Mouse (Mus musculus) hindbrain, embryonic 11.5 days (tissue): ENCODE results near the gene Sgf29. TPM values are rescaled to one million over a fixed set of nuclear protein-coding genes. Genes with fewer than 3 reads are reported as not detected.
"Not testable (repeated sequence)": the region's sequence is repeated elsewhere in the genome, so short reads cannot be mapped to it uniquely, and the experiment has no call there.

ENCODE experiments used
- ATAC-seq: fragments of 200-750 bp; cut with Nextera tagmentation; 2 replicates; pipeline ENCODE4 v1.8.0; 2017; ENCODE audit warnings: mild to moderate bottlenecking, moderate TSS enrichment, moderate library complexity; ENCODE audit not compliant: low FRiP score
- DNase-seq: peaks from one replicate; pipeline ENCODE4 v3.0.0-alpha.2; 2015; ENCODE audit warnings: low spot score
- H3K27ac ChIP-seq: fragments of 300-500 bp; sonication (generic); 2 replicates; pipeline ENCODE4 v1.5.1; 2014; ENCODE audit warnings: mild to moderate bottlenecking, low read depth, low read length
- H3K27me3 ChIP-seq: fragments of 300-500 bp; sonication (generic); 2 replicates; pipeline ENCODE4 v1.6.1; 2014; ENCODE audit warnings: mild to moderate bottlenecking, low read length, moderate library complexity, mixed read lengths; ENCODE audit not compliant: control insufficient read depth, insufficient read depth
- H3K36me3 ChIP-seq: fragments of 300-500 bp; sonication (generic); 2 replicates; pipeline ENCODE4 v1.6.1; 2014; ENCODE audit warnings: mild to moderate bottlenecking, low read length, moderate library complexity, mixed read lengths; ENCODE audit not compliant: control insufficient read depth, insufficient read depth
- H3K4me1 ChIP-seq: fragments of 300-500 bp; sonication (generic); replicated peaks from 2 replicates; pipeline ENCODE4 v1.6.1; 2014; ENCODE audit warnings: low read length, mixed read lengths; ENCODE audit not compliant: control insufficient read depth, insufficient read depth
- H3K4me2 ChIP-seq: fragments of 300-500 bp; sonication (generic); replicated peaks from 2 replicates; pipeline ENCODE4 v1.6.1; 2014; ENCODE audit warnings: mild to moderate bottlenecking, low read depth, low read length
- H3K4me3 ChIP-seq: fragments of 300-500 bp; sonication (generic); 2 replicates; pipeline ENCODE4 v1.5.1; 2014; ENCODE audit warnings: low read depth, low read length
- H3K9ac ChIP-seq: fragments of 300-500 bp; sonication (generic); 2 replicates; pipeline ENCODE4 v1.6.1; 2014; ENCODE audit warnings: low read depth, low read length
- H3K9me3 ChIP-seq: fragments of 300-500 bp; sonication (generic); 2 replicates; pipeline ENCODE4 v1.6.1; 2016; ENCODE audit warnings: low read length; ENCODE audit not compliant: control insufficient read depth
- WGBS: fragments of 180-500 bp; shearing (Covaris S2); extraction: QIAGEN DNeasy Blood & Tissue Kit; methylation state at CpG from one replicate; pipeline ENCODE4 v1.1.7; 2014; 5-methylcytosine and 5-hydroxymethylcytosine counted together
- polyA plus RNA-seq: library from polyadenylated mRNA; unstranded; fragments of >200 nt; fragmentation: Nextera tagmentation; extraction: Ambion mirVana; gene quantifications from 2 replicates; pipeline ENCODE4 v1.2.1, GENCODE M21; 2014

Gene Sgf29
- polyA plus RNA-seq, 1 experiment from 2014 or later: 49.3 TPM

DNA sequence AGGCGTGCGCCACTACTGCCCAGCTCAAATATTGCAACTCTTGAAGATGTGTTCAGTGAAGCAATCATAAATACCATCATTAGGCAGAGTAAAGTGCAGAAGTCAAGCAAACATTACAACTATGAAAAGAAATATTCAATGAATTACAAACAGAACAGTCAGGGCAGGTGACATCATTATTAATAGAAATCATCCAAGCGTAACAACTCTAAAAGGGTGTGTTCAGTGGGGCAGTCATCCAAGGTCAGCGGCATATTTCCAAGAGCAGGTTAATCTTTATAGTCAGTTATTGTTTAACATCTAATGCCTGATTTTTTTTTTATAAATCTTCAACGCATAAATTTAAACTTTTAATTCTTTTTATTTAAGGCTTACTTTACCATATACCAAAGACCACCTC lies 32.1 kb downstream of the Sgf29 start:
- no peaks in the 10 kb centered on the region for H3K27me3 ChIP-seq
- H3K4me3 ChIP-seq: no peak overlapping the region
- no peaks in the 10 kb centered on the region for H3K4me1 ChIP-seq
- H3K4me2 ChIP-seq: no peak overlapping the region
- 98% methylated on average over 5 of the region's 5 CpGs for WGBS
- no peak overlapping the region for H3K9ac ChIP-seq
- no peaks in the 10 kb centered on the region for H3K9me3 ChIP-seq
- DNase-seq (no peak), ATAC-seq (no peak)
- H3K27ac ChIP-seq: no peak overlapping the region
- no peaks in the 10 kb centered on the region for H3K36me3 ChIP-seq

DNA sequence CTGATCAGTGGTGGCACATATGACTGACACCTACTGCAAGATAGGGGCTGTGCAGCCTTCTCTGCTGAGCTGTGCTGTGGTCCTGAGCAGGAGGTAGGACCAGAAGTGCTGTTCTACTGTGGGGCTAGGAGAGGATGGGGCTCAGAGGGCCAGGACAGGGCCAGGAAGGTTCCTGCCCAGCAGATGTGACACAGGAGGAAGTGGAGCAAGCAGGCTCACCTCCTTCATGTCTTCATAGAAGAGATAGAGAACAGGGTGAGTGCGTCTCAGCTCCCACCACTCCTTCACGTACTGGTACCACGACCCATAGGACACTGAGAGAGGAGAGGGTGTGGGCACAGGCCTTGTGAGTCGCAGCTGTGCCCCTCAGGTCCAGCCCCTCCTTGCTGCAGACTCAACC lies 39.0 kb downstream of the Sgf29 start:
- H3K9ac ChIP-seq, H3K4me3 ChIP-seq, H3K36me3 ChIP-seq, ATAC-seq, DNase-seq, H3K4me2 ChIP-seq, H3K27ac ChIP-seq, H3K4me1 ChIP-seq, H3K9me3 ChIP-seq, H3K27me3 ChIP-seq: not testable (repeated sequence)
- WGBS: 79% methylated on average over 3 of the region's 4 CpGs

DNA sequence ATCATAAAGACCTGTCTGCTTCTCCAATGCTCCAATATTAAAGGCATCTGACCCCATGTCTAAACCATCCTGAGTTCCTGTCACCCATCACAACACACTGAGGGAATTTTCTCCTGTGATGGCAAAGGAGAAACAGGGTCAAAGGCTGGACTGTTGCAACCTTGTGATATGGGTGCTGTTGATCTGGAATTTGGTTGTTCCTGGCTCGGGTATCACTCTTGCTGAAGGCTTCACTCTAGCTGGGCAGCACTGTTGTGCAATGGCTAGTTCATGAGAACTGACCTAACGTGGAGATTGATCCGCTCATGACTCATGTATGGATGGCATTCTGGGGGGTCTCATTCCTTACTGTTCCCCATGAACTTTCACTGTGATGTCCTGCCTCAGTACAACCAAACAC lies 39.9 kb downstream of the Sgf29 start:
- Histone ChIP-seq H3K27ac (no peak overlapping the region), H3K4me2 (no peak overlapping the region), H3K36me3 (peaks cover 5% of the 10 kb centered on the region; the same call in 1 of the 2 replicates), H3K4me3 (no peak overlapping the region), H3K27me3 (no peaks in the 10 kb centered on the region), H3K9ac (no peak overlapping the region), H3K9me3 (no peaks in the 10 kb centered on the region), H3K4me1 (no peaks in the 10 kb centered on the region)
- 91% methylated on average over 3 of the region's 3 CpGs for whole genome bisulfite sequencing
- ATAC-seq: no peak
- no peak for DNase-seq

DNA sequence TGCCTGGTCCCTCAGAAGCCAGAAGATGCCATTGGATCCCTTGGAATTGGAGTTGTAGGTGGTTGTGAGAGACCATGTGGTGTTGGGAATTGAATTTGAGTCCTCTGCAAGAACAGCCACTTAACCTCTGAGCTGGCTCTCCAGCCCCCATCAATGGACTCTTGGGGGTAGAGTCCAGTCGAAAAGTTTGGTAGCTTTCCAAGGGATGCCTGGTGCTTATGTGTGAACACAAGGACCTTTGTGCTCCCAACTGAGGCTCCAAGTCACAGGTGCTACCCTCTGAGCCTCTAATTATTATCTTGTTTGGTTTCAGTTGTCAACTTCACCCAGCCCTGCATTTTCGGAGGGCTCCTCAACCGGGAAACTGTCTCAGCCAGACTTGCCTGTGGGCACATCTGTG lies 41.6 kb downstream of the Sgf29 start:
- no peak overlapping the region for H3K9ac ChIP-seq
- no peaks in the 10 kb centered on the region for H3K9me3 ChIP-seq
- no peak for ATAC-seq
- no peak overlapping the region for H3K4me2 ChIP-seq
- 92% methylated on average over 3 of the region's 3 CpGs for WGBS
- H3K27me3 ChIP-seq: no peaks in the 10 kb centered on the region
- H3K27ac ChIP-seq: no peak overlapping the region
- no peak for DNase-seq
- no peak overlapping the region for H3K4me3 ChIP-seq
- peaks cover 5% of the 10 kb centered on the region; the same call in 1 of the 2 replicates for H3K36me3 ChIP-seq
- 0 out of 2 replicates have a peak, but pooled peaks cover 2% of the 10 kb centered on the region for H3K4me1 ChIP-seq

DNA sequence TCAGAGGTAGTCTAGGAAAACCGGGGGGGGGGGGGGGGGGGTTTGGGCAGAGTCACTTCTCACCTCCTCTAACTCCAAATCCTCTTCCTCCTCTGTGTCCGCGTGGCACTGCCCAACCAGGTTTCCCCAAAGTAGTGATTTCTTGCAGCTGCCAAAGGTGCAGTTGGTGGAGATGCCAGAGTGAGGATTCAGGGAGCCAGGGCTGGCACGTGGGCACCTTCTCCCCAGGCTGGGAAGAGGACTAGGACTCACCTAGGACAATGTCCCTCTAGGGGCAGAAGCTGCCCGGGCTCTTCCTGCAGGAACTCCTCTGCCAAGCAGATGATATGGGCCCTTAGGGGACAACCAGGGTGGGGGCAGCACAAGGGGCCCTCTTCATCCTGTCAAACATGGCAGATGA lies 42.6 kb downstream of the Sgf29 start:
- DNase-seq (no peak), ATAC-seq (no peak)
- 75% methylated on average over 5 of the region's 5 CpGs for WGBS
- Histone ChIP-seq H3K4me1 (peaks cover 5% of the 10 kb centered on the region; the same call in 1 of the 2 replicates), H3K27ac (no peak overlapping the region), H3K9ac (no peak overlapping the region), H3K4me2 (no peak overlapping the region), H3K27me3 (no peaks in the 10 kb centered on the region), H3K9me3 (no peaks in the 10 kb centered on the region), H3K36me3 (peaks cover 5% of the 10 kb centered on the region; the same call in 1 of the 2 replicates), H3K4me3 (no peak overlapping the region)

DNA sequence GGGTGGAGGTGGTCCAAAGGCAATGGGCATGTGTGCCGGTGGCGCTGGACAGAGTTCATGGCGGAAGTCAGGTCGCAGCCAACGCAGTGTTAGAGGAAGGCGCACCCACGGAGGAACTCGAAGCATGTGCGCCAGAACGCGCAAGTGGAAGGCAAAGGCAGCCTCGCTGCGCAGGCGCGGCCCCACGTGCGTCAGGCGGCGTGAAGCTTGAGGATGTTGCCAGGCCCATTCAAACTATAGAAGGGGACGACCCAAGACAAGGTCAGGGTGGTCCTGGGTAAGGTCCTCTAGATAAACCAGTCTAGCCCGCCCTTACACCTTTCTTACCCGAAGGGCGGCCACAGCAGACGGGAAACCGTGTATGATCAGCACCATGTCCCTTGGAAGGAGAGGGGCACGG lies 43.3 kb downstream of the Sgf29 start:
- no peak overlapping the region for H3K4me3 ChIP-seq
- no peak overlapping the region for H3K4me2 ChIP-seq
- WGBS: 94% methylated on average over 26 of the region's 26 CpGs
- H3K27ac ChIP-seq: no peak overlapping the region
- no peaks in the 10 kb centered on the region for H3K27me3 ChIP-seq
- DNase-seq (no peak), ATAC-seq (no peak)
- H3K9ac ChIP-seq: no peak overlapping the region
- H3K4me1 ChIP-seq: peaks cover 9% of the 10 kb centered on the region
- H3K36me3 ChIP-seq: peaks cover 5% of the 10 kb centered on the region; the same call in 1 of the 2 replicates
- H3K9me3 ChIP-seq: no peaks in the 10 kb centered on the region

DNA sequence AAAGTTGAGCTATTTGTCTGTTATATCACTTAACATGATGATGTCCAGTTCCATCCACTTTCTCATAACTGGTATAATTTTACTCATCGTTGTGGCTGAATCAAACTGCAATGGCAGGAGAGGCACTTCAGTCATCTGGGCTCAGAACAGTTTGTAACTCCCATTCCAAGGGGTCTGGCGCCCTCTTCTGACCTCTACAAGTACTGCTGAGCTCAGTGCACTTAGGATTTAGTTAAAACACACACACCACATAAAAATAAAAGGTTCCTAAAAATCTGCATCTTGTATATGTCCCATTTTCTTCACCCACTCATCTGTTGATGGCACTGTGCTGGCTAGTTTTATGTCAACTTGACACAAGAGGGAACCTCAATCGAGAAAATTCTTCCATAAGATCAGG lies 44.1 kb downstream of the Sgf29 start:
- Histone ChIP-seq H3K36me3 (peaks cover 5% of the 10 kb centered on the region; the same call in 1 of the 2 replicates), H3K27me3 (no peaks in the 10 kb centered on the region), H3K4me3 (no peak overlapping the region), H3K9ac (no peak overlapping the region), H3K4me1 (peaks cover 9% of the 10 kb centered on the region), H3K9me3 (no peaks in the 10 kb centered on the region), H3K27ac (no peak overlapping the region), H3K4me2 (no peak overlapping the region)
- DNase-seq (peak; percentile 89), ATAC-seq (no peak)
- 43% methylated on average over 3 of the region's 3 CpGs for WGBS

DNA sequence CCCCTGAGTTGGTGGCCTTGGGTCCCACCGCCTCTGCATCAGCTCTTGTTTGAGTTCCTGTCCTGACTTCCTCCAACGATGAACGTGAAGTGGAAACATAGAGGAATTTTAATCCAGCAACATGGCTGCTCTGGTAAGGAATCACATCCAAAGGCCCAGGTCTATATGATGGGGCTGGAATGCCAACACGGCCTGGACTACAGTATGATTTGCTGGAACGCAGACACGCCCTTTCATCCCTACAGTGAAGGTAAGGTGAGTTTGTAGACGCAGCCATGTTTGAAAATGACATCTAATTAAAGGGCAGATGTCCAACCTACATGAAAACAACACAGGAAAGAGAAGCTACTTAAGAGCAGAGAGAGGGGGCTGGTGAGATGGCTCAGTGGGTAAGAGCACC lies 44.7 kb downstream of the Sgf29 start:
- H3K4me1 ChIP-seq: peaks cover 9% of the 10 kb centered on the region
- H3K4me2 ChIP-seq: no peak overlapping the region
- H3K9ac ChIP-seq: no peak overlapping the region
- peaks cover 5% of the 10 kb centered on the region; the same call in 1 of the 2 replicates for H3K36me3 ChIP-seq
- 90% methylated on average over 7 of the region's 7 CpGs for WGBS
- H3K27me3 ChIP-seq: no peaks in the 10 kb centered on the region
- H3K4me3 ChIP-seq: no peak overlapping the region
- no peak for DNase-seq
- no peak overlapping the region for H3K27ac ChIP-seq
- no peak for ATAC-seq
- H3K9me3 ChIP-seq: no peaks in the 10 kb centered on the region

DNA sequence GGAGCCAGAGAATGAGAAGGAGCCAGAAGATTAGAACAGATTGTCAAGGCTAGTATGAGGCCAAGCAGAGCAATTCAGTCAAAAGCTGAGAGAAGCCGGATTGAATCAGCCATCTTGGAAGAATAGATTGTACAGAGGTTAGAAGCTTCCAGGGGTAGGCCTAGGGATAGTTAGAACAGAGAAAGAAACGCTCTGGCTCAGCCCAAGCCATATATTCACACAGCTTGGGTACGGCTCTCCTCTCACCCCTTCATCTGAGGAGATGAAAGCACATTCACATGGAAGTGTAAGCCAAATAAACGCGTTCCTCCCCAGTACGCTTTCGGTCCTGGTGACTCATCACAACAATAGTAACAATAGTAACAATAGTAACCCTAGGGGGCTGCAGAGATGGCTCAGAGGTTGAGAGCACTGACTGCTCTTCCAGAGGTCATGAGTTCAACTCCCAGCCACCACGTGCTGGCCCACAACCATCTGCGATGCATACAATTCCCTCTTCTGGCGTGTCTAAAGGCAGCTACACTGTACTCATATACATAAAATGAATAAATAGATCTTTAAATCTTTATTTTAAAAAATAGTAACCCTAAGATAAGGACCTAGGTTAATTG lies 45.4 kb downstream of the Sgf29 start:
- Histone ChIP-seq H3K4me2 (peak overlapping the region; percentile 55), H3K27ac (no peak overlapping the region), H3K4me3 (peak overlapping the region; percentile 83), H3K9ac (peak overlapping the region; percentile 38; the same call in 1 of the 2 replicates), H3K9me3 (no peaks in the 10 kb centered on the region), H3K36me3 (peaks cover 5% of the 10 kb centered on the region; the same call in 1 of the 2 replicates), H3K27me3 (no peaks in the 10 kb centered on the region), H3K4me1 (peaks cover 9% of the 10 kb centered on the region)
- ATAC-seq: no peak
- WGBS: 29% methylated on average over 10 of the region's 10 CpGs
- DNase-seq: peak; percentile 21
